Mouse (Mus musculus) embryonic facial prominence, embryonic 15.5 days (tissue): ENCODE data around the gene Myrf. TPM values are rescaled to one million over a fixed set of nuclear protein-coding genes. Genes with fewer than 3 reads are reported as not detected.

Source experiments
- ATAC-seq: fragments of 200-750 bp; cut with Nextera tagmentation; 2 replicates; pipeline ENCODE4 v1.8.0; 2017; ENCODE audit warnings: low read depth, moderate TSS enrichment; ENCODE audit not compliant: insufficient number of reproducible peaks, low FRiP score, low TSS enrichment
- H3K27ac ChIP-seq: fragments of 300-500 bp; sonication (generic); replicated peaks from 2 replicates; pipeline ENCODE4 v1.5.1; 2015; ENCODE audit warnings: mild to moderate bottlenecking, inconsistent platforms
- H3K27me3 ChIP-seq: fragments of 300-500 bp; sonication (generic); 2 replicates; pipeline ENCODE4 v1.6.1; 2015; ENCODE audit warnings: inconsistent platforms
- H3K36me3 ChIP-seq: fragments of 300-500 bp; sonication (generic); 2 replicates; pipeline ENCODE4 v1.6.1; 2015; ENCODE audit warnings: mild to moderate bottlenecking, inconsistent platforms
- H3K4me1 ChIP-seq: fragments of 300-500 bp; sonication (generic); 2 replicates; pipeline ENCODE4 v1.6.1; 2015; ENCODE audit warnings: inconsistent platforms
- H3K4me2 ChIP-seq: fragments of 300-500 bp; sonication (generic); replicated peaks from 2 replicates; pipeline ENCODE4 v1.6.1; 2015; ENCODE audit warnings: mild to moderate bottlenecking, inconsistent platforms
- H3K4me3 ChIP-seq: fragments of 300-500 bp; sonication (generic); replicated peaks from 2 replicates; pipeline ENCODE4 v1.5.1; 2015; ENCODE audit warnings: mild to moderate bottlenecking, inconsistent platforms
- H3K9ac ChIP-seq: fragments of 300-500 bp; sonication (generic); 2 replicates; pipeline ENCODE4 v1.6.1; 2015; ENCODE audit warnings: inconsistent platforms
- H3K9me3 ChIP-seq: fragments of 300-500 bp; sonication (generic); replicated peaks from 2 replicates; pipeline ENCODE4 v1.6.1; 2016; ENCODE audit warnings: inconsistent platforms
- WGBS: fragments of 180-500 bp; shearing (Covaris S2); methylation state at CpG from one replicate; pipeline ENCODE4 v1.1.7; 2015; 5-methylcytosine and 5-hydroxymethylcytosine counted together
- polyA plus RNA-seq: library from polyadenylated mRNA; unstranded; fragments of >200 nt; fragmentation: Nextera tagmentation; extraction: Ambion mirVana; gene quantifications from 2 replicates; pipeline ENCODE4 v1.2.1, GENCODE M21; 2015

The Myrf gene
- 0.41 and 0.65 TPM in 2 replicates for polyA plus RNA-seq

GRCm38 (mm10) chr19:10240654-10241305, at the start of gene Myrf:
Gene Myrf (minus strand): TSS chr19:10240748.
- H3K27ac ChIP-seq, result no peak within 1 kb of the TSS
- H3K9ac ChIP-seq, result peak within 1 kb of the TSS; percentile 44
- peaks cover 5% of the 10 kb centered on the region; the same call in 1 of the 2 replicates for H3K27me3 ChIP-seq
- peaks cover 14% of the 10 kb centered on the region for H3K4me1 ChIP-seq
- no peaks in the 10 kb centered on the region for H3K9me3 ChIP-seq
- peak within 1 kb of the TSS; percentile 50 for H3K4me3 ChIP-seq
- peak; percentile 67 for ATAC-seq
- 7% methylated on average over 43 of the region's 43 CpGs for WGBS
- H3K36me3 ChIP-seq, result no peaks in the 10 kb centered on the region
- H3K4me2 ChIP-seq, result peak within 1 kb of the TSS; percentile 94

- H3K27me3 ChIP-seq, result no peaks in the 10 kb centered on the region
- no peaks in the 10 kb centered on the region for H3K9me3 ChIP-seq
- no peak overlapping the region for H3K9ac ChIP-seq
- H3K4me3 ChIP-seq, result no peak overlapping the region
- ATAC-seq, result no peak
- no peak overlapping the region for H3K4me2 ChIP-seq
- peaks cover 38% of the 10 kb centered on the region for H3K4me1 ChIP-seq
- H3K36me3 ChIP-seq, result no peaks in the 10 kb centered on the region
- H3K27ac ChIP-seq, result no peak overlapping the region
- WGBS, result 66% methylated on average over 4 of the region's 4 CpGs
Observed at GRCm38 (mm10) chr19:10289609-10290150, 49.1 kb upstream of the Myrf start.

GRCm38 (mm10) chr19:10288125-10289040, 47.8 kb upstream of the Myrf start:
- Histone ChIP-seq H3K9me3 (no peaks in the 10 kb centered on the region), H3K4me3 (no peak overlapping the region), H3K27me3 (no peaks in the 10 kb centered on the region), H3K36me3 (no peaks in the 10 kb centered on the region), H3K27ac (no peak overlapping the region), H3K4me2 (no peak overlapping the region), H3K9ac (no peak overlapping the region), H3K4me1 (peaks cover 31% of the 10 kb centered on the region)
- 77% methylated on average over 8 of the region's 8 CpGs for WGBS
- no peak for ATAC-seq

GRCm38 (mm10) chr19:10286458-10286872, 45.9 kb upstream of the Myrf start:
- Histone ChIP-seq H3K27me3 (no peaks in the 10 kb centered on the region), H3K4me2 (no peak overlapping the region), H3K36me3 (no peaks in the 10 kb centered on the region), H3K27ac (no peak overlapping the region), H3K9ac (no peak overlapping the region), H3K4me1 (peaks cover 24% of the 10 kb centered on the region), H3K9me3 (no peaks in the 10 kb centered on the region), H3K4me3 (no peak overlapping the region)
- no peak for ATAC-seq
- 67% methylated on average over 10 of the region's 10 CpGs for WGBS

GRCm38 (mm10) chr19:10280771-10281540, 40.4 kb upstream of the Myrf start:
- no peak for ATAC-seq
- no peak overlapping the region for H3K27ac ChIP-seq
- 62% methylated on average over 14 of the region's 14 CpGs for WGBS
- H3K4me2 ChIP-seq, result no peak overlapping the region
- H3K36me3 ChIP-seq, result no peaks in the 10 kb centered on the region
- H3K4me1 ChIP-seq, result peaks cover 37% of the 10 kb centered on the region
- H3K4me3 ChIP-seq, result no peak overlapping the region
- H3K9me3 ChIP-seq, result no peaks in the 10 kb centered on the region
- no peaks in the 10 kb centered on the region for H3K27me3 ChIP-seq
- no peak overlapping the region for H3K9ac ChIP-seq

GRCm38 (mm10) chr19:10279668-10280067, 39.1 kb upstream of the Myrf start:
- 81% methylated on average over 9 of the region's 9 CpGs for WGBS
- Histone ChIP-seq H3K4me2 (no peak overlapping the region), H3K9ac (no peak overlapping the region), H3K27me3 (no peaks in the 10 kb centered on the region), H3K9me3 (no peaks in the 10 kb centered on the region), H3K36me3 (no peaks in the 10 kb centered on the region), H3K4me1 (peaks cover 35% of the 10 kb centered on the region), H3K4me3 (no peak overlapping the region), H3K27ac (no peak overlapping the region)
- no peak for ATAC-seq

GRCm38 (mm10) chr19:10278669-10279324, 38.2 kb upstream of the Myrf start:
- Histone ChIP-seq H3K4me2 (no peak overlapping the region), H3K4me1 (peaks cover 41% of the 10 kb centered on the region), H3K36me3 (no peaks in the 10 kb centered on the region), H3K4me3 (no peak overlapping the region), H3K27ac (no peak overlapping the region), H3K9me3 (no peaks in the 10 kb centered on the region), H3K9ac (no peak overlapping the region), H3K27me3 (no peaks in the 10 kb centered on the region)
- ATAC-seq, result no peak
- WGBS, result 28% methylated on average over 6 of the region's 6 CpGs

GRCm38 (mm10) chr19:10277759-10278158, 37.2 kb upstream of the Myrf start:
- no peaks in the 10 kb centered on the region for H3K36me3 ChIP-seq
- H3K9ac ChIP-seq, result no peak overlapping the region
- H3K4me3 ChIP-seq, result no peak overlapping the region
- H3K27ac ChIP-seq, result no peak overlapping the region
- 37% methylated on average over 5 of the region's 5 CpGs for WGBS
- H3K4me2 ChIP-seq, result peak overlapping the region; percentile 31
- peaks cover 50% of the 10 kb centered on the region for H3K4me1 ChIP-seq
- H3K27me3 ChIP-seq, result no peaks in the 10 kb centered on the region
- ATAC-seq, result peak; percentile 36; the same call in 1 of the 2 replicates
- H3K9me3 ChIP-seq, result no peaks in the 10 kb centered on the region

- Histone ChIP-seq H3K36me3 (no peaks in the 10 kb centered on the region), H3K4me2 (peak overlapping the region; percentile 31), H3K4me1 (peaks cover 54% of the 10 kb centered on the region), H3K4me3 (no peak overlapping the region), H3K27ac (no peak overlapping the region), H3K27me3 (no peaks in the 10 kb centered on the region), H3K9ac (no peak overlapping the region), H3K9me3 (no peaks in the 10 kb centered on the region)
- WGBS, result 10% methylated on average over 17 of the region's 17 CpGs
- no peak for ATAC-seq
Observed at GRCm38 (mm10) chr19:10277331-10277730, 36.8 kb upstream of the Myrf start.

GRCm38 (mm10) chr19:10276483-10277144, 36.1 kb upstream of the Myrf start:
- Histone ChIP-seq H3K27me3 (no peaks in the 10 kb centered on the region), H3K4me1 (peaks cover 54% of the 10 kb centered on the region), H3K4me3 (no peak overlapping the region), H3K27ac (no peak overlapping the region), H3K9me3 (no peaks in the 10 kb centered on the region), H3K4me2 (no peak overlapping the region), H3K36me3 (no peaks in the 10 kb centered on the region), H3K9ac (no peak overlapping the region)
- WGBS, result 72% methylated on average over 12 of the region's 12 CpGs
- no peak for ATAC-seq
